27 mouse cellular contexts compared by ENCODE assay signal in genomic region chr3:54371015-54371414, GRCm38 (mm10). TPM values are rescaled to one million over a fixed set of nuclear protein-coding genes. Genes with fewer than 3 reads are reported as not detected.
"Had no signal": no experiment of that assay in that cellular context is flagged by ENCODE, and none has a peak within 500 bp of the region (broad histone marks: within the 10 kb centered on the region; RNA-seq: fewer than 3 reads in every experiment).

No protein-coding gene starts in this region.

- DNase-seq: gastrocnemius, adult 2 months; gastrocnemius, postnatal 10 days; gastrocnemius, postnatal 25 days; heart, adult 2 months; heart, postnatal 4 days; kidney, adult 18-20 months; kidney, adult 8-10 months; kidney, postnatal 10 days; kidney, postnatal 25 days; kidney, postnatal 4 days; liver; liver, embryonic 13.5 days had no signal

- H3K36me3 ChIP-seq: heart, embryonic 15.5 days; hindbrain, embryonic 10.5 days; hindbrain, embryonic 12.5 days; intestine, embryonic 15.5 days; liver, embryonic 13.5 days; liver, embryonic 15.5 days had no signal

- H3K9ac ChIP-seq: heart, embryonic 13.5 days; heart, embryonic 15.5 days; hindbrain, embryonic 12.5 days; hindbrain, embryonic 14.5 days; intestine, embryonic 15.5 days; limb, embryonic 13.5 days; liver, embryonic 13.5 days; liver, embryonic 15.5 days had no signal

- H3K27me3 ChIP-seq: heart, embryonic 13.5 days; heart, embryonic 15.5 days; hindbrain, embryonic 12.5 days; intestine, embryonic 15.5 days; limb, embryonic 13.5 days; liver, embryonic 13.5 days; liver, embryonic 15.5 days had no signal

- ATAC-seq: hindbrain, embryonic 16.5 days; inflammation-experienced regulatory T-cells, adult 6 months; intestine, embryonic 15.5 days; intestine, postnatal 0 days had no signal

- H3K9me3 ChIP-seq: heart, embryonic 13.5 days; heart, embryonic 15.5 days; hindbrain, embryonic 10.5 days; hindbrain, embryonic 12.5 days; intestine, embryonic 15.5 days; limb, embryonic 13.5 days; liver, embryonic 13.5 days; liver, embryonic 15.5 days had no signal

- H3K27ac ChIP-seq: gastrocnemius, adult 2 months; heart, adult 2 months; heart, embryonic 13.5 days; heart, embryonic 15.5 days; hindbrain, embryonic 10.5 days; hindbrain, embryonic 12.5 days; hindbrain, embryonic 14.5 days; intestine, embryonic 15.5 days; layer of hippocampus, adult 2 months; left cerebral cortex, adult 2 months; limb, embryonic 13.5 days; liver, embryonic 13.5 days; liver, embryonic 15.5 days had no signal

- H3K4me1 ChIP-seq: heart, embryonic 13.5 days; heart, embryonic 15.5 days; hindbrain, embryonic 10.5 days; hindbrain, embryonic 12.5 days; intestine, embryonic 15.5 days; liver, embryonic 13.5 days; liver, embryonic 15.5 days had no signal

- H3K4me2 ChIP-seq: heart, embryonic 11.5 days; heart, embryonic 13.5 days; heart, embryonic 15.5 days; hindbrain, embryonic 12.5 days; hindbrain, embryonic 14.5 days; intestine, embryonic 15.5 days; limb, embryonic 13.5 days; liver, embryonic 11.5 days; liver, embryonic 13.5 days; liver, embryonic 15.5 days had no signal

- H3K4me3 ChIP-seq: gastrocnemius, adult 2 months; heart, adult 2 months; heart, embryonic 13.5 days; heart, embryonic 15.5 days; hindbrain, embryonic 10.5 days; hindbrain, embryonic 12.5 days; intestine, embryonic 15.5 days; layer of hippocampus, adult 2 months; left cerebral cortex, adult 2 months; limb, embryonic 13.5 days; liver, embryonic 13.5 days; liver, embryonic 15.5 days had no signal

RNA-seq across cellular contexts. Expression of gene Postn, which starts 10.1 kb away (rescaled TPM):
- polyA plus RNA-seq: inflammation-experienced regulatory T-cells, adult 6 months had no signal
